Mouse (Mus musculus) spleen, postnatal 36 days (tissue): ENCODE results near the gene Ppp1r21.

ENCODE experiments used
- DNase-seq, 2 experiments: peaks; one replicate each; pipeline ENCODE4 v3.0.0; 2022; ENCODE audit warnings: low spot score in 2 of 2, mixed read lengths in 1 of 2

Gene Ppp1r21

GRCm38 (mm10) chr17:88529519-88530235, at the start of gene Ppp1r21:
Ppp1r21 (plus strand) TSS chr17:88530118.
- DNase-seq = peak; percentile 94 to 95

DNA sequence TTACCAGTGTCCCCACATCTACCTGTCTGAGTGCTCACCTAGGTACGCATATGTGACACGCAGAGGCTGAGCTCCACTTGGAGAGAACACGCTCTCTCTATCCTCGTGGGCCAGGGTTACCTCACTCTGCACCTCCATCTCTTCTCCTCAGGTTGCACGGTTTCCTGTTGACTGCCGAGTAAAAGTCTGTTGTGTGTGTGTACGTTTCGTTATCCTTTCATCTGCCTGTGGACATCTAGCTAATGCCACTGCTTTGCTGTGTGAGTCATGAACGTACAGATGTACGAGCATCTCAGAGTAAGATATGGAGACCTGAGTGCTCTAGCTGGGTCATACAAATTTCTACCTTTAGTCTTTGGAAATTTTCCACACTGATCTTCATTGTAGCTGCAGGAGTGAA, 49.5 kb upstream of the Ppp1r21 start:
- no peak for DNase-seq

DNA sequence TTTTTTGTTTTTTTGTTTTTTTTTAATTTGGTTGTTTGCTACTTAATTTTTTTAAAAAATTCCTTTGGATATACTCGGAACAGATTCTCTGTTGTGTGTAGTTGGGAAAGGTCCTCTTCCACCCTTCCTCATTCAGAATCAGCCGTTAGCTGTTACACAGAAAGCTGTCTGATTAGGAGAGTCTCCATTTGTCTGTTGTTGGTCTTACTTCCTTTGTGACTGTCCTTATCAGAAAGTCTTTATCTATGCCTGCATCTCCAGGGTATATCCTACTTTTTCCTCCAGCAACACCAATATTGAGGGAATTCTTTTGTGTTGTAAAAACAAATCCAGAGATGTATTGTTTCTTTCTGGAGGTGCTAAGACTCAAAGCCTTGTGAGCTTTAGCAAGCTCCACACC, 48.9 kb upstream of the Ppp1r21 start:
- no peak for DNase-seq

- no peak for DNase-seq
Observed at GRCm38 (mm10) chr17:88481587-88481986, 48.3 kb upstream of the Ppp1r21 start.

DNA sequence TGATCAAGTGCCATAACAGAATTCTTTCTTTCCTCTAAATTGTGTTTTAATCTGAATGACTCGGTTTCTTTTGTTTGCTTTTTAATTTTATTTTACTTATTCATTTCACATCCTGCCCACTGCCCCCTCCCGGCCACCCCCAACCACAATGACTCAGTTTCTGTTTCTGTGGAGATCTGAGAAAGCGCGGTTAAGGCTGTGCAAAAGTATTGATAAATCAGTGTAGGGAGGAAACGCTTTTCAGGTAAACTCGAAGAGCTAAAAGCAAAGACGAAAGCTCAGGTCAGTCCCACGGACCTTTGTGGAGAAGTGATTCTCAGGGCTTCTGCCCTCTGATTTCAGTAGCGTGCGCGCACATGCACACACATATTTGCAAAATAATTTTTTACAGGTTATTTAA, 45.4 kb upstream of the Ppp1r21 start:
- DNase-seq = no peak

DNA sequence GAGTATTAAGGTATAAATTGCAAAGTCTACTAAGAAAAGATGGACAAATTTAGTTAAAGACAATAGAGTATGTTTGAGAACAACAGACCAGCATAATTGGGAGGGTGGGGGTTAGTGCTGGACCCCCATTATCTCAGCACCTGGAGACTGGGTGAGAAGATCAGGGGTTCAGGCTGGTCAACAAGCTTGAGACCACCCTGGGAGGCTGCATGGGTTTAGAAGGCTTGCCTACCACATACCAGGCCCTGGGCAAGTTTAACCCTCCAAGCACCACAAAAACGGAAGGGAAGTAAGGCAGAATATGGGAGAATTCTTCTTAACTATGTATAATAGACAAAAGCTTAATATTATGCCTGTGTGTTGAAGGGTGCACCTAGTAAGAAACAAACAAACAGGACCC, 45.0 kb upstream of the Ppp1r21 start:
- no peak for DNase-seq

DNA sequence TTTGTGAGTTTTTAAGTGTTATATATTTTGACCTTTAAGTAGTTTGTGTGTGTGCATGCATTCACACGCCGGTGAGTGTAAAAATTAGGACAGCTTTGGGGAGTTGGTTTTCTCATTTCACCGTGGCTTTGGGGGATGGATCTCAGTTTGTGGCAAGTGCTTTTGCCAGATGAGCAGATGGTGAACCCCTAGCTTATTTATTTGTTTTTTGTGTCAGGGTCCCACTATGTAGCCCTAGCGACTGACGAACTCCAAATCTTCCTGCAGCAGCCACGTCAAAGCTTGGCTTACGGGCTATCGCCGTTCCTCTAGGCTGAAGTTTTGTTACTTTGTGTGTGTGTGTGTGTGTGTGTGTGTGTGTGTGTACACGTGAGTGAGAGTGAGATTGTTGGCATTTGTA, 39.4 kb upstream of the Ppp1r21 start:
- DNase-seq = no peak

- no peak for DNase-seq
Observed at GRCm38 (mm10) chr17:88491366-88492106, 38.4 kb upstream of the Ppp1r21 start.

DNA sequence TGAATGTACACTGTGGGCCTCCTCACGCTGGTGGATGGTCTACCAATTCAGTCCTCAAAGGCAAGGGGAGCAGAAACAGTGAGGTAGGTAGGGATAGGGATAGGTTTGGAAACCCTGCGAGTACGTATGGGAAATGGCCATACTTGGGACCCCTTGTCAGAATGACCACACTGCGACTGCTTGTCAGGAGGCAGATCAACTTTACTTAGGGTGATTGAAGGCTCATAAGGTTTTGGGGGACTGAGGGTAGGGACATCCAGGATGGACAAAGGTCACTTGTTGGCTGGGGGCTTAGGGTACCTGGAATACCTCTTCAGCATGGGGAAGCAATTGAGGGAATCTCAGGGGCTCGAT, 37.8 kb upstream of the Ppp1r21 start:
- DNase-seq = no peak

DNA sequence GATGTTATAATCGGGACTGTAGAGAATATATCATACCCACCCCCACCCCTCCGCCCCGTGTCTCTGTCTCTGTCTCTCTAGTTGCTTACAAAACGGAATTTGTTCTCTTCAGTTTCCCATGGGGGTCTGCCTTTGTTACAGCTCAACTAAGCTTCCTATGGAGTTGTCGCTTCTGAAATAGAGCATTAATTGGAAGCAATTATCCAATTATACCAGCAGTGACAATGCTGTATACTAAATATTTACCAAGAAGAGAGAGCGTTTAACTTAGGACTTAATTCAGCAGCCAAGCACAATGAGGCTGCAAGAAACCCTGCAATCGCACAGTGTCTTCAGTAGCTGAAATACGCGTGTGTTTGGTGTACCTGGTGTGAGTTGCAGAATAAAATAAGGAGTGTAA, 36.4 kb upstream of the Ppp1r21 start:
- no peak for DNase-seq

GRCm38 (mm10) chr17:88494121-88494771, 35.7 kb upstream of the Ppp1r21 start:
- DNase-seq = no peak

DNA sequence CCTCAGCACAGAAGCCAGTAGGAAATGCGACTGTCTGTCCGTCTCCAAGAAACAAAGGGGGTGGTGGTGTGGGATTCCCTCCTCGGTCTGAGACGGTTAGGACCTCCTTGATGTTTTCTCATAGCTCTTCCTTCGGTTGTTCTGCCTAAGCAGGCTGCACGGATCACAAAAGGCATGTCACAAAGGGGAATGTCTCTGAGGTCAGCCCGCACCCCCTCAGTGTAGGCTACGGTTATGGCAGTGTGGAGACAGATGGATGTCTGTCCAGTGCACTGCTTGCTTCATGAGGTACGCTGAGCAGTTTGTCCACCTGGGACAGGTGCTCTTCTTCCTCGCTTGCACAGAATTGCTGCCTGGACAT, 35.2 kb upstream of the Ppp1r21 start:
- no peak for DNase-seq

DNA sequence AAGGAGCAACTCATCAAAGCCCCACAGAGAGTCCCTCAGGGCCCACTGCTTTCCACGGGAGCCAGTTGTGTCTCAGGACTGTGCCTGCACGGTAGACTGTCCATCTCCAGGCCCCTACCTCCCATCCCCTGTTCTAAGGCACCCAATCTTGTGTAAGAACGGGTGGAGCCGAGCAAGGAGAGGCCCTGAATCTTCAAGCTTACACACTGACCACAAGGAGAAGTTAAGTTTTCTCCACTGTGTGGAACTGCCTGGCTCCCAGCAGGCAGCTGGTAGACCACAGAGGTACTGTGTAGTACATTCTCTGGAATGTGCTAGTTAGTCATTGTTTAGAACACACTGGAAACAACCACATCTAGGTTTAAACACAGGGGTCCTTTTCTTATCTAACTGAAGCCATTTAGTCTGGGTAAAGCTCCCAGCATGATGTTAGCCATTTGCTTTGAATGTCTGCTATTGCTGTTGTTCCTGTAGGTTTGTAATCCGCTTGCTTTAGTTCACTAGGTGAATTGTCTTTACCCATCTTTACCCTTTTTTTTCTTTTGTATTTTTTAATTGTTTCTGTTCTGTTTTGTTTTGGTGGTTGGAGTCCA, 31.7 kb upstream of the Ppp1r21 start:
- DNase-seq = no peak

GRCm38 (mm10) chr17:88504056-88504455, 25.9 kb upstream of the Ppp1r21 start:
- DNase-seq = no peak

GRCm38 (mm10) chr17:88505275-88505723, 24.6 kb upstream of the Ppp1r21 start:
- DNase-seq = no peak

GRCm38 (mm10) chr17:88505941-88506340, 24.0 kb upstream of the Ppp1r21 start:
- no peak for DNase-seq

- DNase-seq = no peak
Observed at GRCm38 (mm10) chr17:88507376-88507775, 22.5 kb upstream of the Ppp1r21 start.

GRCm38 (mm10) chr17:88508846-88509508, 20.9 kb upstream of the Ppp1r21 start:
- peak; percentile 65 to 69 for DNase-seq

DNA sequence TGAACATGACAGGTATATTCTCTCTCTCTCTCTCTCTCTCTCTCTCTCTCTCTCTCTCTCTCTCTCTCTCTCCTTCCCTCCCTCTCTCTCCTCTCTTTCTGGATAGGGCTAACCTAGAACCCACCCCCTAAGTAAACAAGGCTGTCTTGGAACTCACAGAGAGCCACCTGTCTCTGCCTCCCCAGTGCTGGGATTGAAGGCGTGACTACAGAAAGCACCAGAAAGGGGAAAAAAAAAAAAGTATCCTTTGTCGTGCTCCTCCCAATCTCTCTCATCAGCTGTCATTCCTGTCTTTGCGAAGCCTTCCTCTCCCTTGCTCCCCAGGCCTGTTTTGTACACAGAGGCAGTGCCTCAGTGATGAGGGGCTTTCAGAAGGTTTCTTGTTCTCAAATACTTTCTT, 19.9 kb upstream of the Ppp1r21 start:
- DNase-seq = no peak

- DNase-seq = peak; percentile 63 to 77
Observed at GRCm38 (mm10) chr17:88511095-88511551, 18.8 kb upstream of the Ppp1r21 start.

- DNase-seq = no peak
Observed at GRCm38 (mm10) chr17:88516477-88516876, 13.4 kb upstream of the Ppp1r21 start.

- no peak for DNase-seq
Observed at GRCm38 (mm10) chr17:88527781-88528180, 2.1 kb upstream of the Ppp1r21 start.
